Mouse (Mus musculus): Measurements from ENCODE around the gene Gja3. TPM values are rescaled to one million over a fixed set of nuclear protein-coding genes. Genes with fewer than 3 reads are reported as not detected.

Gja3 gene
- total and polyA plus RNA-seq, 3 experiments: not detected

DNA sequence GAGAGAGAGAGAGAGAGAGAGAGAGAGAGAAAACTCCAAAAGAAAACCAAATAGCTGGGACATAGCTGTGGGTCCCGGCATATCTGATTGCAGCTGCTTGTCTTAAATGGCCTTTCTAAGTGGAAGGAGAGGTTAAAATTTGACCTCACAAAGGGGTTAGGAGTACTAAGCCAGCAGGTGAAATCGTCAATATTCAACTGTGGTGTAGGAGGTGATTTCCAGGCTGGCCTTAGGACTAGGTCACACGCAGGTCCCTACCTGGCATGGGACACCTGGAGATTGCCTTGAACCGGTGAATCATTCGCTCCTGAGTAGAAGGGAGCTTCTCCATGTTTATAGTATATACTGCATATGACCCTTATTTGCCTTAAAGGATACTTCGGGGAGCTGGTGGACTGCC lies 45.2 kb upstream of the Gja3 start:
- Histone ChIP-seq H3K27me3 (ENCODE audit: control insufficient read depth in 1 of 2, insufficient read depth in 2 of 2, low read length in 2 of 2) (peaks cover 0 to 3% of the 10 kb centered on the region in 2 experiments; a peak in 2 of 4 replicates), H3K4me1 (ENCODE audit: control insufficient read depth in 1 of 2, insufficient read depth in 2 of 2, low read length in 2 of 2) (peaks cover 0 to 4% of the 10 kb centered on the region in 2 experiments; a peak in 1 of 4 replicates), H3K79me2 (ENCODE audit: control insufficient read depth, insufficient read depth, low read length, poor library complexity) (no peaks in the 10 kb centered on the region), H3K27ac (ENCODE audit: control insufficient read depth, low read depth, low read length) (no peak overlapping the region), H3K9ac (ENCODE audit: control insufficient read depth, low read depth, low read length, poor library complexity, severe bottlenecking) (no peak overlapping the region), H3K36me3 (ENCODE audit: control insufficient read depth in 1 of 2, insufficient read depth in 2 of 2, low read length in 2 of 2) (no peaks in the 10 kb centered on the region), H3K4me3 (ENCODE audit: control insufficient read depth in 1 of 2, insufficient read depth in 1 of 2, low read depth in 2 of 2, low read length in 2 of 2) (no peak overlapping the region), H3K9me3 (replicated peaks; ENCODE audit: insufficient read depth, low read length) (no peaks in the 10 kb centered on the region)
- no peak for DNase-seq (ENCODE audit: low read depth, low spot score)
- TF ChIP-seq MAX (IDR thresholded peaks at IDR 0.05; ENCODE audit: low read length): no peak
- no peak for TF ChIP-seq E2F4 (IDR thresholded peaks at IDR 0.05; ENCODE audit: borderline replicate concordance, low read depth, low read length)
- TF ChIP-seq RAD21 (IDR thresholded peaks at IDR 0.05; ENCODE audit: low read depth, low read length): no peak
- no peak for TF ChIP-seq ETS1 (IDR thresholded peaks at IDR 0.05; ENCODE audit: low read depth, low read length)
- TF ChIP-seq ZKSCAN1 (IDR thresholded peaks at IDR 0.05; ENCODE audit: low read depth, low read length): no peak
- no peak for TF ChIP-seq GATA1 (IDR thresholded peaks at IDR 0.05; ENCODE audit: low read depth, low read length)
- TF ChIP-seq ZNF384 (IDR thresholded peaks at IDR 0.05; ENCODE audit: low read depth, low read length): no peak
- TF ChIP-seq TBP (IDR thresholded peaks at IDR 0.05; ENCODE audit: low read depth, low read length): no peak
- TF ChIP-seq RCOR1 (IDR thresholded peaks at IDR 0.05; ENCODE audit: low read depth, low read length): no peak

DNA sequence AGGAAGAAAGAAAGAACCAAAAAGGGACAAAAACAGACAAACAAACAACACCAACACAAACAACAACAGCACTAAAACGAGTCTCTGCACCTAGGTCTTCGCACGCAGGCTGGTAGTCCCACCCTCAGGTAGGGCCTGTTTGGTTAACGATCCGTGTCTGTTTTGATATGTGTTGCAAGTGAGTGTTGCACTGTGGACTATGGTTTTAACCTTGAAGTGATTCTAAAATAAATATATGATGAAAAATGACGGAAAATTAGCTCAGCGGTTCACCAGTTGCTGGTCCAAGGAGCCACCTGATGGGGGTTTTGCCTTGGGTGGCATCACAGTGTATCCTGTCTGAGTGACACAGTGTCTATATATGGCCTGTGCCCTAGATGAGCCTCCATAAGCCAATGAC lies 43.7 kb upstream of the Gja3 start:
- H3K36me3 ChIP-seq (ENCODE audit: control insufficient read depth in 1 of 2, insufficient read depth in 2 of 2, low read length in 2 of 2): no peaks in the 10 kb centered on the region
- no peak overlapping the region for H3K4me3 ChIP-seq (ENCODE audit: control insufficient read depth in 1 of 2, insufficient read depth in 1 of 2, low read depth in 2 of 2, low read length in 2 of 2)
- peaks cover 0 to 4% of the 10 kb centered on the region in 2 experiments; a peak in 1 of 4 replicates for H3K4me1 ChIP-seq (ENCODE audit: control insufficient read depth in 1 of 2, insufficient read depth in 2 of 2, low read length in 2 of 2)
- no peak for DNase-seq (ENCODE audit: low read depth, low spot score)
- no peak overlapping the region for H3K9ac ChIP-seq (ENCODE audit: control insufficient read depth, low read depth, low read length, poor library complexity, severe bottlenecking)
- H3K27me3 ChIP-seq (ENCODE audit: control insufficient read depth in 1 of 2, insufficient read depth in 2 of 2, low read length in 2 of 2): peaks cover 0 to 1% of the 10 kb centered on the region in 2 experiments; a peak in 2 of 4 replicates
- H3K27ac ChIP-seq (ENCODE audit: control insufficient read depth, low read depth, low read length): no peak overlapping the region
- H3K79me2 ChIP-seq (ENCODE audit: control insufficient read depth, insufficient read depth, low read length, poor library complexity): no peaks in the 10 kb centered on the region
- H3K9me3 ChIP-seq (replicated peaks; ENCODE audit: insufficient read depth, low read length): no peaks in the 10 kb centered on the region
- TF ChIP-seq SIN3A (IDR thresholded peaks at IDR 0.05; ENCODE audit: low read length): no peak
- TF ChIP-seq RCOR1 (IDR thresholded peaks at IDR 0.05; ENCODE audit: low read depth, low read length): no peak
- no peak for TF ChIP-seq HCFC1 (IDR thresholded peaks at IDR 0.05; ENCODE audit: low read depth, low read length)
- TF ChIP-seq CHD2 (IDR thresholded peaks at IDR 0.05; ENCODE audit: low read length): no peak
- TF ChIP-seq TBP (IDR thresholded peaks at IDR 0.05; ENCODE audit: low read depth, low read length): no peak
- no peak for TF ChIP-seq MAFK (IDR thresholded peaks at IDR 0.05; ENCODE audit: borderline replicate concordance, low read depth, low read length)
- no peak for TF ChIP-seq TAL1 (IDR thresholded peaks at IDR 0.05; ENCODE audit: low read length)
- no peak for TF ChIP-seq CHD1 (IDR thresholded peaks at IDR 0.05; ENCODE audit: low read depth, low read length)
- TF ChIP-seq MYB (IDR thresholded peaks at IDR 0.05; ENCODE audit: low read depth, low read length): no peak
- no peak for TF ChIP-seq POLR2AphosphoS5 (IDR thresholded peaks at IDR 0.05; ENCODE audit: borderline replicate concordance, low read depth, low read length)
- TF ChIP-seq NRF1 (IDR thresholded peaks at IDR 0.05; ENCODE audit: insufficient read depth, low read depth, low read length, poor library complexity, severe bottlenecking): no peak
- no peak for TF ChIP-seq ZNF384 (IDR thresholded peaks at IDR 0.05; ENCODE audit: low read depth, low read length)
- no peak for TF ChIP-seq ZMIZ1 (IDR thresholded peaks at IDR 0.05; ENCODE audit: low read depth, low read length)
- no peak for TF ChIP-seq RAD21 (IDR thresholded peaks at IDR 0.05; ENCODE audit: low read depth, low read length)
- TF ChIP-seq ELF1 (IDR thresholded peaks at IDR 0.05; ENCODE audit: low read depth, low read length): no peak
- no peak for TF ChIP-seq ZC3H11A (IDR thresholded peaks at IDR 0.05; ENCODE audit: low read depth, low read length)
- TF ChIP-seq USF1 (IDR thresholded peaks at IDR 0.05; ENCODE audit: low read depth, low read length): no peak
